Mouse (Mus musculus): ENCODE data around the gene Sox9. TPM values are rescaled to one million over a fixed set of nuclear protein-coding genes. Genes with fewer than 3 reads are reported as not detected.

Gene Sox9
- 19.9 and 21.4 TPM in 2 replicates for polyA plus RNA-seq (2012; rRNA removed)

GRCm38 (mm10) chr11:112781994-112782356 is at the start of gene Sox9:
Sox9 (plus strand) TSS chr11:112782224.
- DNase-seq (ENCODE audit: extremely low spot score in 1 of 2, low spot score in 1 of 2): peak; percentile 80 to 86

DNA sequence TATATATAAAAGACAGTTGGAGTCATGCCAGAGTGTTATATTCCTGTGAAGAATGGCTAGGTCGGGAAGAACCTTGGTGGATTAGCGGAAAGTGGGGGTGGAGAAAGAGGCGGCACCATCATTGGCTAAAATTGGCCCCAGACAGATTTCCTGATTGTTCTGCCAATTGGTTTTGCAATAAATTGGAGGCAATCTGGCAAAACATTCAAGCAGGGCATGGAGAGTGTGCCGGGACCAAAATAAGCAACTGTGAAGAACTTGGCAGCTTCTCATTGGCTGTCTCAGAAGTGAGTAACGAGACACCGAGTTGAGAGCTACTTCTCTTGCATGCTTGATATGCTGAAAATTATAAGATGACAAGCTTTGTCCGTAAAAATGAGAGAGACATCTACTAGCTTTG is 49.6 kb upstream of the Sox9 start:
- peak; percentile 6 to 38 for DNase-seq (ENCODE audit: extremely low spot score in 1 of 2, low spot score in 1 of 2)

DNA sequence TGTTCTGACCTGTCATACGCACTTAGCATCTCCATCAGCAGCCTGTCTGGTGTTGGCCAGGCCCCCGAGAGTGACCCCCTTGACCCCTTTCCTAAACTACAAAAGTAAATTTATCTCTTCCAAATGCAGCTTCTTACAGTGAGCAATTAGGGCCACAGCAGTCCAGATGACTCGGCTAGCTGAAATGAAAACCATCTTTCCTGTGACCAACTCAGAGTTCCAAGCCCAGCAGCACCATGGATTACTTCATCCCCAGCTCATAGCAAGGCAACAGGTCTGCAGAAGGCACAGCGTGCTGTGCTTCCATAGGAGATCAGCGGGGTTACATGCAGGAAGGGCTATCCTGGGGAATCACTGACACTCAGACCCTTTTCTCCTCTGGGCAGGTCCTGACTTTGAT is 45.0 kb upstream of the Sox9 start:
- DNase-seq (ENCODE audit: extremely low spot score in 1 of 2, low spot score in 1 of 2): no peak

GRCm38 (mm10) chr11:112739681-112740080 is 42.3 kb upstream of the Sox9 start:
- no peak for DNase-seq (ENCODE audit: extremely low spot score in 1 of 2, low spot score in 1 of 2)

- no peak for DNase-seq (ENCODE audit: extremely low spot score in 1 of 2, low spot score in 1 of 2)
Measured at GRCm38 (mm10) chr11:112756516-112756915, 25.5 kb upstream of the Sox9 start.

DNA sequence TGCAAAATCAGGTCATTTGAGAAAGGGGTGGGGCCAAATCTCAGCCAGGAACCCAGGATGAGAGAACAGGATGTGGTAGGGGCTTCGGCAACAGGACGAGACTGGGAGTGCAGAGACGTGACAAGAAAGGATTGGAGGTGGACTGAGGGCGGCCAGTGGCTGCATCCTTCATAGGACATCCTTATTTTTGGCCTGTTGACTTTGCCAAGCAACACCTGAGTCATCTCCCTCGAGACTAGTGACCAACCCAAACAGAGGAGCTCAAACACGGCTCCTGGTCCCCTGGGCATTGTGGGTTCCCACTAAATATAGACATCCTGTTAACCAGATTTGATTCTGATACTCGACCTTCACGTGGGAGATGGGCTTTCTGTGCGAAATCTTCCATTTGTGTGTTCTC is 24.0 kb upstream of the Sox9 start:
- no peak for DNase-seq (ENCODE audit: extremely low spot score in 1 of 2, low spot score in 1 of 2)

GRCm38 (mm10) chr11:112766956-112767355 is 15.1 kb upstream of the Sox9 start:
- DNase-seq (ENCODE audit: extremely low spot score in 1 of 2, low spot score in 1 of 2): no peak

DNA sequence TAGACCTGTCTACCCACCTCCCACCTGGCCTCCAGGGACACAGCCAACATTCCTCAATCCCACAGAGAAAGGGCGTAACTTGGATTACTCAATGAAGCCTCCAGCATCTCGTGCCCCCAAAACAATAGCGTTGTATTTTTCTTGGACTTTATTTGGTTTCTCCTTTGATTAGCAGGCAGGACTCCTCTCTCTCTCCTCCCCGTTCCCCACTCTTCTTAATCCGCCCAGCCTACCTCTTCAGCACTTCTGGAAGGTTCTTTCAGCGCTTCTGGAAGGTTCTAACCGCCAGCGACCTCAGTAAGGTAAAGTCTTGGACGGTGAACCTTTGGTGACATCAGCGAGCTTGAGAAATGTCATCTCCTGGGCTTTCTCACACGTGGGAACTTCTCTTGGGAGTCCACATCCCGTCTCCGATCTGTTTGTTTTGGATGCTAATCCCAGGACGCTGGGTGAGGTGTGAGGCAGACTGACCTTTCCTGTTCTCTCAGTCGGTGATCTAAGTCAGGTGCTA is 14.4 kb upstream of the Sox9 start:
- no peak for DNase-seq (ENCODE audit: extremely low spot score in 1 of 2, low spot score in 1 of 2)

GRCm38 (mm10) chr11:112772791-112773355 is 9.2 kb upstream of the Sox9 start:
- no peak for DNase-seq (ENCODE audit: extremely low spot score in 1 of 2, low spot score in 1 of 2)

DNA sequence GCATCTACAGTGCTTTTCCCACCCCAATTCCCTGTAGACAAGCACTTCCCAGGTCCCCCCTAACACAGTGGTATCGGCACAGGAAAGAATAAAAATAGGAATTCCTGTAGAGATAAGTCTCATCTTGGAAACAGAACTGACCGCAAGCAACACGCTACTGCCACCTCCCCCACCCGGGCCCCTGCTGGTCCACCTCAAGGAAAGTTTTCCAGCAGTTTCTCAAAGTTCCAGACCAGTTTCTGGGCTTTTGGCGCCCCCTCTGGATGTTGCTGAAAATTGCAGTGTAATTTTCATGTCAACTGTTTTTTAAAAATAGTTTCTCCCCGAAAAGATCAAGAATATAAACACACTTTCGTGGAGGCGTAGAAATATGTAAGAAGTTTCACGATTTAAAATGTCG is 2.3 kb upstream of the Sox9 start:
- peak in 1 of 2 experiments; percentile 56 for DNase-seq (ENCODE audit: extremely low spot score in 1 of 2, low spot score in 1 of 2)

DNA sequence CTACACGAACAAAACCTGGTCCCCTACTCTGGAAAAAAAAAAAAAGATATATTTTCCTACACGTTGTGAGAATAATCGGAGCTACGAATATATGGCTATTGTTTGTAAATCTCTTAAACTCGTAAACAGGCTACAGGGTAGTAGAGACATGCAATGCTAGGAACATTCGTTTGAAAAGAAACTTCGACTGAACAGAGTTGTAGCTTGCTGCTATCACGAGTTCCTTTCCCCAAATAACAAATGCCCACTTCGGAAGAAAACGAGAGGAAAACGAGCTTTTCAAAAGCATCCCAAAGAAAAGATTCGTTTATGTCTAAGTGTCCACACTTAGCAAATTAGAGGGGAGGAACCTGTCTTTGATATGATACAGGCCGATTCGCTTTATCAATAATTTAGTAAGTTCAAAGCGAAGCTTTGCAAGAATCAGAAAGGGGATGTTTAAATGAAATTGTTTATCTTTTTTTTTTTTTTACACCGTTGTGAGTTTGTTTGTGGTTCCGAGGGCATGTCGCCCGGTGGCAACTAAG is 1.6 kb upstream of the Sox9 start:
- no peak for DNase-seq (ENCODE audit: extremely low spot score in 1 of 2, low spot score in 1 of 2)

- peak; percentile 43 to 78 for DNase-seq (ENCODE audit: extremely low spot score in 1 of 2, low spot score in 1 of 2)
Measured at GRCm38 (mm10) chr11:112781035-112781911, 751 bp upstream of the Sox9 start.

DNA sequence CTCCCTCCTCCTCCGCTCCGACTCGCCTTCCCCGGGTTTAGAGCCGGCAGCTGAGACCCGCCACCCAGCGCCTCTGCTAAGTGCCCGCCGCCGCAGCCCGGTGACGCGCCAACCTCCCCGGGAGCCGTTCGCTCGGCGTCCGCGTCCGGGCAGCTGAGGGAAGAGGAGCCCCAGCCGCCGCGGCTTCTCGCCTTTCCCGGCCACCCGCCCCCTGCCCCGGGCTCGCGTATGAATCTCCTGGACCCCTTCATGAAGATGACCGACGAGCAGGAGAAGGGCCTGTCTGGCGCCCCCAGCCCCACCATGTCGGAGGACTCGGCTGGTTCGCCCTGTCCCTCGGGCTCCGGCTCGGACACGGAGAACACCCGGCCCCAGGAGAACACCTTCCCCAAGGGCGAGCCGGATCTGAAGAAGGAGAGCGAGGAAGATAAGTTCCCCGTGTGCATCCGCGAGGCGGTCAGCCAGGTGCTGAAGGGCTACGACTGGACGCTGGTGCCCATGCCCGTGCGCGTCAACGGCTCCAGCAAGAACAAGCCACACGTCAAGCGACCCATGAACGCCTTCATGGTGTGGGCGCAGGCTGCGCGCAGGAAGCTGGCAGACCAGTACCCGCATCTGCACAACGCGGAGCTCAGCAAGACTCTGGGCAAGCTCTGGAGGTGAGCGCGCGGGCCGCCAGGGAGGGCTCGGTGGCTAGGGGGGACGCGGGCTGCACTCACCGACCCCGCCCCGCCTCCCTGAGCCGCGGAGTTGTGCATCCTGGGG is 515 bp downstream of the Sox9 start:
- peak in 1 of 2 experiments; percentile 31 for DNase-seq (ENCODE audit: extremely low spot score in 1 of 2, low spot score in 1 of 2)

GRCm38 (mm10) chr11:112783401-112784346 is 1.6 kb downstream of the Sox9 start:
- DNase-seq (ENCODE audit: extremely low spot score in 1 of 2, low spot score in 1 of 2): no peak

GRCm38 (mm10) chr11:112784347-112784902 is 2.4 kb downstream of the Sox9 start:
- no peak for DNase-seq (ENCODE audit: extremely low spot score in 1 of 2, low spot score in 1 of 2)

GRCm38 (mm10) chr11:112784903-112785381 is 2.9 kb downstream of the Sox9 start:
- DNase-seq (ENCODE audit: extremely low spot score in 1 of 2, low spot score in 1 of 2): peak in 1 of 2 experiments; percentile 33

- no peak for DNase-seq (ENCODE audit: extremely low spot score in 1 of 2, low spot score in 1 of 2)
Measured at GRCm38 (mm10) chr11:112785581-112785980, 3.6 kb downstream of the Sox9 start.

DNA sequence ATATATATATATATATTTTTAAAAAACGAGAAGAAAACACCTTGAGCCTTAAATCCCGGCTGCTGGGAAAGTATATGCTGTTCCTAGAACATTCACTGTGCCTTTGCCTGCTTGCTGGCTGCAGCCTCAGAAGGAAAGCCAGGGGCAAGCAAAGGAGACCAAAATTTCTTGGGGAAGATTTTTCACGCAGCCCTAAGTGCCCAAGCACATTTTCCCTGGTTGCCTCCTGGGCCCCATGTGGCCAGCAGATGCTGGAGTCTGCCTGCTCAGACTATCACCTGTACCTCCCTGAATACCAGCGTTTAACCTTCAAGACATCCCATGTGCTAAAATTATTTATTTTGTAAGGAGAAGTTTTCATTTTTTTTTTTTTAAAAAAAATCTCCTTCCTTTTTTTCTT is 4.4 kb downstream of the Sox9 start:
- no peak for DNase-seq (ENCODE audit: extremely low spot score in 1 of 2, low spot score in 1 of 2)

DNA sequence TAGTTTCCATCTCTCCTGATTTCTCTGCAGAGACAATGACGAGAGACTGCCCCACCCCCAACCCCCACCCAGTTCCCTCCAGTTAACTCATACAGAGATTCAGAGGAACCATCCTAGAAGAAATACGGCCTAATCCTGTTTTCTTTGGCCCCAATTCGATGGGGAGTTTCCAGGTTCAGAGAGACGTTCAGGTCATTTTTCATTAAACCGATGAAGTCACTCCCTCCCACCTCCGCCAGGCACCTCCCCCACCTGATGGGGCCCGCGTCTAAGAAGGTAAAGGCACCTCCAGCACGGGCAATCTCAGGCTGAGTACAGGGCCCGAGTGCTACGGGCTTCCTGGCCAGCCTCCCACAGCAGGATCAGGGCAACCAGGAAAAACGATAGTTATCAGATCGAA is 6.3 kb downstream of the Sox9 start:
- DNase-seq (ENCODE audit: extremely low spot score in 1 of 2, low spot score in 1 of 2): no peak
